Mouse (Mus musculus) layer of hippocampus, postnatal 36 days (tissue): ENCODE measurements around the gene Dld. TPM values are rescaled to one million over a fixed set of nuclear protein-coding genes. Genes with fewer than 3 reads are reported as not detected.

Experiments used
- DNase-seq, 2 experiments: peaks; one replicate each; pipeline ENCODE4 v3.0.0; 2022
- total RNA-seq, 2 experiments: library from RNA; stranded (reverse); gene quantifications; 2 replicates each; pipeline ENCODE4 v1.2.3; 2021

Dld gene
- total RNA-seq, 2 experiments from 2014 or later = 108 to 114 TPM

GRCm38 (mm10) chr12:31293361-31294142, 57.7 kb downstream of the Dld start:
- DNase-seq = no peak

GRCm38 (mm10) chr12:31290951-31291350, 60.3 kb downstream of the Dld start:
- no peak for DNase-seq

DNA sequence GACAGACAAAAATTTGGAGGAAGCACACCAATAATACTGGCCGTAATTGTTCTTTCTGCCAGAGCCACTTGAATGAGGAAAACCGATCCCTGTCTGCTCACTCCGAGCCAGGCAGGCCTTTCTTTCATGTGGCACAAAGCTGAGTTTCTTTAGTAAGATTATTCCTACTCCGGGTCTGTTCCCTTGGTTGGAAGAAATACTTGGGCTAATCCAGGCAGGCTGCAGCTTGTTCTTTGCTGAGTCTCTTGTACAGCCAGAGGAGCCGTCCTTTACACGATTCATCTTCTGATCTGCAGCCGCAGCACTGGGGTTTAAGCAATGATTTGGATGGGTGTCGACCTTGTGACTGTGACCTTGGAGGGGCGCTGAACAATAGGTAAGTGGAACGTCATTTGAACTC, 62.2 kb downstream of the Dld start:
- no peak for DNase-seq

DNA sequence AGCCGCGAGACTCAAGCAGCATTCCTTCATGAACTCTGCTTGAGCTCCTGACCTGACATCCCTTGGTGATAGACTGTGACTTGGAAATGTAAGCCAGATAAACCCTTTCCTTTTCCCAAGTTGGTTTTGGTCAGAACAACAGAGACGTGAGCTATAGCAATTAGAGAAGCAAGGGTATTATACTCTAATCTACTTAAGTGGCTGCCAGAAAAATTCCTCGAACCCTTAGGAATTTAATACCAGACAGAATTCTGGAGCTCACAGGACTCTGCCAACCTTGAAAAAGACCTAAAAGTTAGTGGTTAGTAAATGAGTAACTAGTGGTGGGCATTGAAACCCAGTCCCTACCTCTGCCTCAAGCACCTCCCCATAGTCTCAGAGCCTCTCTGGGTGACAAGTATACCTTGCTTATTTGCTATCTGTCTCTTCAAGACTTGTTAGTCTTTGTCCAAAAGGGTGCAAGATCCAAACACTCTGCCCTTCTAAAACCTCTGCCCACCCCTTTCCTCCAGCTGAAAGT, 67.6 kb downstream of the Dld start:
- no peak for DNase-seq

GRCm38 (mm10) chr12:31283131-31283530, 68.1 kb downstream of the Dld start:
- DNase-seq = no peak

DNA sequence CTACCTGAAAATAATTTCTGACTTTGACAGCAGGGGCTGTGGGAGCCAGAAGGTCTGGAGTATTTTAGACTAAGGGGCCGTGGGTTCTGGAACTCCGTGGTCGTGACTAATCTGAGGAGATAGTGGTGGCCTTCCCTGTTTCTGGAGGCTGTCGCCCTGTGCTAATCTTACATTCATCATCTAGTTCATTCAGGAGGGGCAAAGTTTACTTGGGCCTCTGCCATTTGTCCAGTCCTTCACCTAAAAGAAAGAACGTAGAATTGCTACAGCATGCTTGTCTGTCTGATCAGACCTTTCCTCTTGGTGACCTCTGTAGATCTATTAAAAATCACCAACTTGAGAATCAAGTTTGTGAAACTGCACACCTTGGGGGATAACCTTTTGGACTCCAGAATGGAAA, 69.0 kb downstream of the Dld start:
- no peak for DNase-seq

Other genes starting within 250 kb of the Dld start
- not detected for gene Gm6993, start 110.7 kb downstream of the Dld start, total RNA-seq
- gene Lamb1, start 86.2 kb downstream of the Dld start, total RNA-seq = 10 to 100 TPM; 38.5 to 42.1 TPM
- gene Slc26a3, start 39.4 kb upstream of the Dld start, total RNA-seq = under 1 TPM; 0.18 to 0.52 TPM
- gene Cbll1, start 148.2 kb upstream of the Dld start, total RNA-seq = 10 to 100 TPM; 25.3 to 27.6 TPM
- 10 to 100 TPM; 11.8 to 11.9 TPM for gene Slc26a4, start 208.5 kb upstream of the Dld start, total RNA-seq